ENCODE assay signal across 9 mouse cellular contexts in genomic region chr10:24630469-24631081, GRCm38 (mm10). TPM values are rescaled to one million over a fixed set of nuclear protein-coding genes. Genes with fewer than 3 reads are reported as not detected.
DNase-seq lines count a peak whose midpoint lies in the region; ATAC-seq and TF ChIP-seq lines count a peak whose summit lies in the region.
"Had no signal": no experiment of that assay in that cellular context is flagged by ENCODE, and none has a peak within 500 bp of the region (broad histone marks: within the 10 kb centered on the region; RNA-seq: fewer than 3 reads in every experiment).

No protein-coding gene starts in this region.

- ATAC-seq in megakaryocyte progenitor cell, adult 5-6 weeks (replicated peaks; ENCODE audit: poor library complexity) = peak; percentile 53

- no peaks in the 10 kb centered on the region for H3K36me3 ChIP-seq in ES-E14 (ENCODE audit: control insufficient read depth, insufficient read depth, low read length, poor library complexity, severe bottlenecking)
- H3K36me3 ChIP-seq: liver, embryonic 15.5 days had no signal

- intact Hi-C loops in heart, postnatal 36 days (cut with DNase I) = loop anchor here (5.0 kb wide), 1 partner anchor 162 kb away; no protein-coding TSS in a partner anchor

- in situ Hi-C loops in ES-E14 (cut with MboI; ENCODE audit: low sequenced_read_pairs in 2 of 2, unreplicated experiment in 2 of 2) = no loop called here

- peak; percentile 95 for TF ChIP-seq CTCF in brain, embryonic 14.5 days (IDR thresholded peaks at IDR 0.05; ENCODE audit: borderline replicate concordance, extremely low read depth, insufficient read depth, insufficient read length)

- no peaks in the 10 kb centered on the region for H3K9me3 ChIP-seq in ES-E14 (ENCODE audit: control insufficient read depth, insufficient read depth, low read depth, low read length)
- H3K9me3 ChIP-seq: liver, embryonic 15.5 days had no signal

- peak; percentile 61 for DNase-seq in ES-E14 (ENCODE audit: low read depth, low spot score)
- peak; percentile 87 for DNase-seq in brain, embryonic 14.5 days (ENCODE audit: low read depth)
- DNase-seq in fibroblast of lung, adult 2 months (ENCODE audit: low read depth) = peak; percentile 45
- peak; percentile 73 to 82 for DNase-seq in heart, postnatal 36 days
- peak; percentile 32 for DNase-seq in left cerebral cortex, adult 11 months (ENCODE audit: low spot score)
- peak; percentile 77 to 84 for DNase-seq in right cerebral cortex, postnatal 10 days (ENCODE audit: low spot score in 2 of 2)
- DNase-seq in urinary bladder, postnatal 36 days (ENCODE audit: low spot score in 2 of 2) = peak; percentile 68 to 73

- no peak overlapping the region for H3K9ac ChIP-seq in ES-E14 (ENCODE audit: insufficient read depth, low read depth, low read length, poor library complexity, severe bottlenecking)
- H3K9ac ChIP-seq: liver, embryonic 15.5 days had no signal

- H3K27ac ChIP-seq in ES-E14 (ENCODE audit: insufficient read depth, low read depth, low read length, poor library complexity, severe bottlenecking) = no peak overlapping the region
- H3K27ac ChIP-seq: liver, embryonic 15.5 days had no signal

- H3K4me3 ChIP-seq in ES-E14 (ENCODE audit: insufficient read depth in 1 of 2, low read depth in 1 of 2, low read length in 2 of 2, poor library complexity in 1 of 2, severe bottlenecking in 1 of 2) = no peak overlapping the region
- H3K4me3 ChIP-seq: liver, embryonic 15.5 days had no signal

- peaks cover 0 to 7% of the 10 kb centered on the region in 2 experiments; a peak in 1 of 4 replicates for H3K4me1 ChIP-seq in ES-E14 (ENCODE audit: control insufficient read depth in 2 of 2, insufficient read depth in 2 of 2, low read length in 2 of 2, poor library complexity in 1 of 2)

- TF ChIP-seq POLR2A in brain, embryonic 14.5 days (IDR thresholded peaks at IDR 0.05; ENCODE audit: borderline replicate concordance, extremely low read depth, insufficient read depth, insufficient read length, poor library complexity, severe bottlenecking) = no peak

TF ChIP-seq in ES-E14, 5 proteins besides CTCF, POLR2A, EP300 and RAD21:
- peak; percentile 68; the same call in 1 of the 2 replicates for TF ChIP-seq ZNF384 (IDR thresholded peaks at IDR 0.05; ENCODE audit: low read depth, low read length)
- TF ChIP-seq MAFK (IDR thresholded peaks at IDR 0.05; ENCODE audit: insufficient read depth, low read depth, low read length) = no peak
- 0 out of 2 replicates have a peak, but pooled peaks have one; percentile 34 for TF ChIP-seq ZC3H11A (IDR thresholded peaks at IDR 0.05; ENCODE audit: borderline replicate concordance, low read depth, low read length)
TF ChIP-seq in ES-E14: peak in this region for 2.

RNA-seq across cellular contexts. Expression of gene Ccn2, which starts 35.3 kb away (rescaled TPM):
- 109 and 147 TPM in 2 replicates for total RNA-seq in ES-E14 (2012; rRNA removed)
- 8.7 and 11.7 TPM in 2 replicates for polyA plus RNA-seq in brain, embryonic 14.5 days (2012; rRNA removed)
- total RNA-seq in heart, postnatal 36 days (2021) = 100 to 1,000 TPM in 1 of 2 experiments, 10 to 100 TPM in 1; 82.5 to 111 TPM
- not detected in 2 replicates for total RNA-seq in megakaryocyte progenitor cell, adult 5-6 weeks (2015)
- not detected in 2 replicates for total RNA-seq in megakaryocyte progenitor cell, adult 5-6 weeks (2017)

Comparison
In these comparisons a context has a peak if more than half of its experiments do, and no peak if none do; other contexts are left out.
1. DNase-seq: peak in every context shown above with its lines; median percentile 87 in brain, embryonic 14.5 days; 80 in right cerebral cortex, postnatal 10 days; 78 in heart, postnatal 36 days; 70 in urinary bladder, postnatal 36 days; 61 in ES-E14; 45 in fibroblast of lung, adult 2 months; 32 in left cerebral cortex, adult 11 months.
2. RNA of gene Ccn2, which starts 35.3 kb away (total RNA-seq): 109 to 147 TPM in ES-E14 and 82.5 to 111 TPM in heart, postnatal 36 days; not detected in megakaryocyte progenitor cell, adult 5-6 weeks; every median in the first group is over 10 times any median in the second.